Mouse (Mus musculus) hindbrain, embryonic 16.5 days (tissue): Measurements from ENCODE around the gene Sun2. TPM values are rescaled to one million over a fixed set of nuclear protein-coding genes. Genes with fewer than 3 reads are reported as not detected.

ENCODE experiments used
- ATAC-seq: fragments of 200-750 bp; cut with Nextera tagmentation; 2 replicates; pipeline ENCODE4 v1.8.0; 2017; ENCODE audit warnings: moderate TSS enrichment, moderate library complexity
- H3K27ac ChIP-seq: fragments of 300-500 bp; sonication (generic); 2 replicates; pipeline ENCODE4 v1.5.1; 2014; ENCODE audit warnings: low read depth, mild to moderate bottlenecking, control low read depth, low read length, moderate library complexity
- H3K27me3 ChIP-seq: fragments of 300-500 bp; sonication (generic); replicated peaks from 2 replicates; pipeline ENCODE4 v1.6.1; 2014; ENCODE audit warnings: low read length; ENCODE audit not compliant: control insufficient read depth, insufficient read depth
- H3K36me3 ChIP-seq: fragments of 300-500 bp; sonication (generic); 2 replicates; pipeline ENCODE4 v1.6.1; 2014; ENCODE audit warnings: mild to moderate bottlenecking, low read length, moderate library complexity, mixed read lengths; ENCODE audit not compliant: control insufficient read depth, insufficient read depth
- H3K4me1 ChIP-seq: fragments of 300-500 bp; sonication (generic); 2 replicates; pipeline ENCODE4 v1.6.1; 2014; ENCODE audit warnings: low read depth, low read length; ENCODE audit not compliant: control insufficient read depth, insufficient read depth
- H3K4me2 ChIP-seq: fragments of 300-500 bp; sonication (generic); 2 replicates; pipeline ENCODE4 v1.6.1; 2014; ENCODE audit warnings: mild to moderate bottlenecking, low read length, control low read depth, moderate library complexity
- H3K4me3 ChIP-seq: fragments of 300-500 bp; sonication (generic); 2 replicates; pipeline ENCODE4 v1.5.1; 2014; ENCODE audit warnings: mild to moderate bottlenecking, low read length, control low read depth, moderate library complexity
- H3K9ac ChIP-seq: fragments of 300-500 bp; sonication (generic); 2 replicates; pipeline ENCODE4 v1.6.1; 2014; ENCODE audit warnings: low read depth, mild to moderate bottlenecking, control low read depth, low read length, moderate library complexity
- H3K9me3 ChIP-seq: fragments of 300-500 bp; sonication (generic); 2 replicates; pipeline ENCODE4 v1.6.1; 2014; ENCODE audit warnings: mild to moderate bottlenecking, low read length, moderate library complexity; ENCODE audit not compliant: control insufficient read depth
- WGBS: fragments of 180-500 bp; shearing (Covaris S2); extraction: QIAGEN DNeasy Blood & Tissue Kit; methylation state at CpG from one replicate; pipeline ENCODE4 v1.1.7; 2014; 5-methylcytosine and 5-hydroxymethylcytosine counted together
- polyA plus RNA-seq: library from polyadenylated mRNA; unstranded; fragments of >200 nt; fragmentation: Nextera tagmentation; extraction: Ambion mirVana; gene quantifications from 2 replicates; pipeline ENCODE4 v1.2.1, GENCODE M21; 2015

Gene Sun2
- polyA plus RNA-seq, 1 experiment from 2014 or later: 4.7 TPM

DNA sequence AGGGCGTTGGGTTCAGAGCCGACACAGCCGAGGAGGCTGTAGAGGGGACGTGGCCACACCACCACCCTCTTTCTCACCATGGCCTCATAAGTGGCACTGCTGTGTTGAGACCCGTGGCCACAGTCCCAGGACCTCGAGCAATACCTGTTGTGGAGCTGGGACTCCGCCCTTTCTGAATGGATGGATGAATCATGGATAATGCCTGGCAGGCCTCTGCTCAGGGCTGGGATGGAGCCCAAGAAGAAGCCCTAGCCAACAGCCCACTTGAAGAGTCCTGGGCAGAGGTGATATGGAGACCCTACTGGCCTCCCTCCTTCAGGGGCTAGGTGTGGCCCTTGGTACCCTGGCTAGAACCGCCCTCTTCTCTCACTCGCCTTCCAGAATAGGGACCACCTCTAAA is 20.7 kb upstream of the Sun2 start:
- peaks cover 9% of the 10 kb centered on the region; the same call in 1 of the 2 replicates for H3K36me3 ChIP-seq
- H3K9me3 ChIP-seq: no peaks in the 10 kb centered on the region
- H3K4me3 ChIP-seq: no peak overlapping the region
- ATAC-seq: no peak
- H3K4me2 ChIP-seq: no peak overlapping the region
- H3K4me1 ChIP-seq: peaks cover 7% of the 10 kb centered on the region; the same call in 1 of the 2 replicates
- H3K27ac ChIP-seq: no peak overlapping the region
- H3K9ac ChIP-seq: no peak overlapping the region
- 92% methylated on average over 9 of the region's 9 CpGs for WGBS
- no peaks in the 10 kb centered on the region for H3K27me3 ChIP-seq

DNA sequence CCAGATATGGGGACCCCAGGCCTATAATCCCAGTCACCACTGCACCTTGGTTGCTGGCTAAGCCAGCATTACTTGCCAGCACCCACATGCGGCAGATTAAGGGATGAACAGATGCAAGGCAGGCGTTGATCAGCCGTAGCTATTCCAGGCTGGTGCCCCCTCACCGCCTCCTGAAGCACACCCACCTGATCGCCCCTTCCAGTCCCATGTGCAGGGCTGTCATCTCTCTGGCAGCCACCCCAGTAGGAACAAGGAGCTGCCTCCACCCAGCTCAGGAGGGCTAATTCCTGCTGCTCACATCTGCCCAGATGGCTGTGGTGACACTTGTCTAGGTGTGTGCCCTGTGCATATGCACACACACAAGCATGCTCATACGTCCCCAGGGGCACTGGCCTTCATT is 18.6 kb upstream of the Sun2 start:
- Histone ChIP-seq H3K36me3 (peaks cover 9% of the 10 kb centered on the region; the same call in 1 of the 2 replicates), H3K4me2 (no peak overlapping the region), H3K9ac (no peak overlapping the region), H3K9me3 (no peaks in the 10 kb centered on the region), H3K27me3 (no peaks in the 10 kb centered on the region), H3K27ac (no peak overlapping the region), H3K4me1 (peaks cover 2% of the 10 kb centered on the region; the same call in 1 of the 2 replicates), H3K4me3 (no peak overlapping the region)
- ATAC-seq: no peak
- WGBS: 79% methylated on average over 6 of the region's 6 CpGs

DNA sequence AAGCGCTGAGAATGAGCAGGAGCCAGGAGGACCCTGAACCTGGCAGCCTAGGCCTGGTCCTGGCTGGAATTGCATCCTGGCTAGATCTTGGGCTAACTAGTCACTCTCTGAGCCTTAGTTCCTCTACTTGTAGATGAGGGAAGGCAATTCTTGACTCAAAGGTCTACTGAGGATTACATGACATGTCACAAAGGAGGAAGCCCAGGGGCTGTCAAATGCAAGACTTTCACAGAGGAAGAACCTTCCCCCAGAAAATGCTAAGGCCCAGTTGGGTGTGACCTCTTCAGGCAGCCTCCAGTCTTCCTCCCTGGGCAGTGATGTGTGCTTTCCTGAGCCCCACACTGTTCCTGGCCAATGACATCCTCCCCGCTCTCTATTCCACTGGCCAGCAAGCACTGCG is 14.8 kb upstream of the Sun2 start:
- H3K27me3 ChIP-seq: no peaks in the 10 kb centered on the region
- no peak overlapping the region for H3K9ac ChIP-seq
- H3K27ac ChIP-seq: no peak overlapping the region
- H3K4me2 ChIP-seq: no peak overlapping the region
- no peak overlapping the region for H3K4me3 ChIP-seq
- H3K36me3 ChIP-seq: 0 out of 2 replicates have a peak, but pooled peaks cover 6% of the 10 kb centered on the region
- no peaks in the 10 kb centered on the region for H3K9me3 ChIP-seq
- 93% methylated on average over 3 of the region's 3 CpGs for WGBS
- H3K4me1 ChIP-seq: no peaks in the 10 kb centered on the region
- ATAC-seq: no peak

DNA sequence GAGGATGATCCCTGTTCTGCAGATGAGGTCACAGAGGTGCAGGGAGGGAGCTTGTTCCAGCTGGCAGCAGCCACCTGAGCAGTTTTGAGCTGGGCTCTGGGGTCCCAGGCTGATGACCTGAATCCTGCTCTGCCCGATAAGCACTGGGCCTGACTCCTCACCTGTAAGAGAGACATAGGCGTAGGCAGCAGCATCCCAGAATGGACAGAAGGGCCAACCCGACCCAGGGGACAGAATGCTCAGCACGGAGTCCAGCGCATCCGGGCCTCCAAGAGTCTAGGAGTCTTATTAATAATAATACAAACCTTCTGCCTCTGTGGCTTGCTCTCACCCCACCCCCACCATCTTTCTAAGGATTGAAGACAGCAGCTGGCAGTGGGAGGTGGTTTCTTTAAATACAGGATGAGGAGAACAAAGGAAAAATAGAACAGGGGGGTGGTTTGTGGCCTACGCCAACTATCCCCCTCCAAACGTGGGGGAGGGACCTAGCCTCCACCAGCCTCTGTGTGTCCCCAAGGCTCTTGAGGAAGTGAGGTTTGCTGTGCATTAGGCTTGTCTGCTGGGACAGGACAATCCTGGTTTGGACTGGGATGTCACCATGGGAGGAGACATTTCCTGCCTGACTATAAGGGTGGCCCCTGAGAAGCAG is 13.8 kb upstream of the Sun2 start:
- 71% methylated on average over 8 of the region's 8 CpGs for WGBS
- H3K27ac ChIP-seq: no peak overlapping the region
- H3K9me3 ChIP-seq: no peaks in the 10 kb centered on the region
- no peaks in the 10 kb centered on the region for H3K4me1 ChIP-seq
- H3K36me3 ChIP-seq: no peaks in the 10 kb centered on the region
- no peak overlapping the region for H3K4me2 ChIP-seq
- H3K27me3 ChIP-seq: no peaks in the 10 kb centered on the region
- no peak overlapping the region for H3K4me3 ChIP-seq
- no peak overlapping the region; the same call in 1 of the 2 replicates for H3K9ac ChIP-seq
- ATAC-seq: no peak

DNA sequence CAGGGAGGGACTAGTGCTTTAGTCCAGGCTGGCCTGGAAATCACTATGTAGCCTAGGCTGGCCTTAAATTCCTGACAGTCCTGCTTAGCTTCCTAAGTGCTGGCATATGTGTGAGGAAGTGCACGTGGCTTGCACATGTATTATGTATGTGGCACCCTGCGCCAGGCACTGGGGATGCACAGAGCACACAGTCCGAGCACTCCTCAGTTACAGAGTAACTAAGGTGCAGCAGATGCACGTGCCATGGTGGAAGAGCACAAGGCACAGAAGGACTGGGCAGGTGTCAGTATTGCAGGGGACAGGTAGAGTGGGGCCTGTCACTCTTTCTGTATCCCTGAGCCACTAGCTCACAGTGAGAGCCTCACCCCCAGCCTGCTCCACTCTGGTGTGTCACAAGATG is 12.8 kb upstream of the Sun2 start:
- no peaks in the 10 kb centered on the region for H3K36me3 ChIP-seq
- no peak overlapping the region for H3K4me2 ChIP-seq
- no peaks in the 10 kb centered on the region for H3K4me1 ChIP-seq
- no peak overlapping the region for H3K27ac ChIP-seq
- no peak overlapping the region for H3K4me3 ChIP-seq
- ATAC-seq: no peak
- no peaks in the 10 kb centered on the region for H3K27me3 ChIP-seq
- H3K9ac ChIP-seq: no peak overlapping the region
- 95% methylated on average over 4 of the region's 4 CpGs for WGBS
- H3K9me3 ChIP-seq: no peaks in the 10 kb centered on the region

DNA sequence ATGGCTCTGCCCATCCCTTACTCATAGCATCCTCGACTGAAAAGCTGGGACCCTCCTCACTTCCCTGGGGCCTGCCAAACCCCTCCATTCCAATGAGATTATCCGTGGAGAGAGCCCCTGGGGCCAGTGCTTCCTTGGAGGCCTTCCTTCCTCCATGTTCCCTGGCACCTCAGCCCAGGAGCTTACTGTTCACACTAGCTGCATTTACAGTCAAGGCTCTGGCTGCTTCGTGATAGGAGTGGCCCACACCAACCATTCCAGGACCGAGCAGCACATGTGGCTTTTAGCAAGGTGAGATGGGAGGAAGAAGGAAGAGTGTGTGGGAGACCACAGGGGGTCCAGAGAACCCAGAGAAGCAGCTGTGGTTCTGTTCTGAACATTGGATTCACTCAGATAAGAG is 11.5 kb upstream of the Sun2 start:
- Histone ChIP-seq H3K4me3 (no peak overlapping the region), H3K4me2 (no peak overlapping the region), H3K36me3 (no peaks in the 10 kb centered on the region), H3K9me3 (no peaks in the 10 kb centered on the region), H3K27me3 (no peaks in the 10 kb centered on the region), H3K27ac (no peak overlapping the region), H3K9ac (peak overlapping the region; percentile 9; the same call in 1 of the 2 replicates), H3K4me1 (no peaks in the 10 kb centered on the region)
- 54% methylated on average over 4 of the region's 4 CpGs for WGBS
- no peak for ATAC-seq

DNA sequence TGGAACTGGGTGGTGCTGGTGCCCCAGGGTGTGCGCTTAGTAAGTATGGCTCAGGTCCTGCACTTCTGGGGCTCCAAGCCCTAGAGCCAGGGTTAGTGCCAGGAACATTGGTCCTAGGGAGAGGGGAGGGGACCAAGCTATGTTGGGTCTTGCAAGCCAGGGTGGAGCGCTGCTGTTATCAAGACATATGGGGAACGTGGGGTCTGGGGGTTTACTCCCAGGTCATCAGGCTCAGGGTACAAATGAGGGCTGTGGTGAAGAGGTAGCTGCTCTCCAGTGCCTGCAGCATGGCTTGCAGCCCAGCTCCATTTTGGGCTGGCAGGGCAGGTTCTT is 11.1 kb upstream of the Sun2 start:
- 90% methylated on average over 3 of the region's 3 CpGs for WGBS
- ATAC-seq: peak; percentile 26; the same call in 1 of the 2 replicates
- H3K9me3 ChIP-seq: no peaks in the 10 kb centered on the region
- no peaks in the 10 kb centered on the region for H3K27me3 ChIP-seq
- H3K4me1 ChIP-seq: no peaks in the 10 kb centered on the region
- H3K36me3 ChIP-seq: no peaks in the 10 kb centered on the region
- peak overlapping the region; percentile 9; the same call in 1 of the 2 replicates for H3K9ac ChIP-seq
- H3K4me2 ChIP-seq: no peak overlapping the region
- no peak overlapping the region for H3K4me3 ChIP-seq
- H3K27ac ChIP-seq: no peak overlapping the region

DNA sequence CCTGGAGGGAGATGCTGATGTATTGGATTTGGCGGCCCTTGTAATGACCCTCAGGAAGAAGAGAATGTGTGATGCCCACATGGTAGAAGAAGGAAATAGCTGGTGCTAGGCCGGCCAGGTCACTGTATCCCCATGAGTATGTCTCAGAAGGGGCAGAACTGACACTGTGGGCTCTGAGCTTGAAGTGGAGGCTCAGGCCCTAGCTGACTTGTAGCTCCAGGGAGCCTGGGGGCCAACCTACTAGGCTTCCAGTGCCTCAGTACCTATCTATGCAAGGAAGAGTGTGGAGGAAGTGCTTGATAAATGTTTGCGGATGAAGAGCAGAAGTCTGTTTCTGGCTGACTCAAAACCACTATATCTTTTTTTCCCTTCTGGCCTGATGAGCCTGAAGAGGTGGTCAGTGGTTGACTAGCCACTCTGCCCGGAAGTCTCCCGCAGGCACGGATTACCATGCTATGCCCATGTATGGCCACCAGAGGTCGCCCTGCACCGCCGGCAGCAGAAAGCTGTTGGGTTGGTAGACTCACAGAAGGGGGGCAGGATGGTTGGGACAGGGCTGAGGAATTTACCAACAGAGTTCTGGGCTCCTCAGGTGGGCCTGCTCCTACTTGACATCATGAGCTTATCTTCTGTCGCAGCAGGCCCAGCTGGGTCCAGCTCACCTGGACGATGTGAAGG is 10.5 kb upstream of the Sun2 start:
- Histone ChIP-seq H3K36me3 (no peaks in the 10 kb centered on the region), H3K9me3 (no peaks in the 10 kb centered on the region), H3K27me3 (no peaks in the 10 kb centered on the region), H3K4me3 (no peak overlapping the region), H3K27ac (no peak overlapping the region), H3K4me1 (no peaks in the 10 kb centered on the region), H3K9ac (peak overlapping the region; percentile 11; the same call in 1 of the 2 replicates), H3K4me2 (no peak overlapping the region)
- WGBS: 21% methylated on average over 11 of the region's 11 CpGs
- peak; percentile 49 for ATAC-seq

DNA sequence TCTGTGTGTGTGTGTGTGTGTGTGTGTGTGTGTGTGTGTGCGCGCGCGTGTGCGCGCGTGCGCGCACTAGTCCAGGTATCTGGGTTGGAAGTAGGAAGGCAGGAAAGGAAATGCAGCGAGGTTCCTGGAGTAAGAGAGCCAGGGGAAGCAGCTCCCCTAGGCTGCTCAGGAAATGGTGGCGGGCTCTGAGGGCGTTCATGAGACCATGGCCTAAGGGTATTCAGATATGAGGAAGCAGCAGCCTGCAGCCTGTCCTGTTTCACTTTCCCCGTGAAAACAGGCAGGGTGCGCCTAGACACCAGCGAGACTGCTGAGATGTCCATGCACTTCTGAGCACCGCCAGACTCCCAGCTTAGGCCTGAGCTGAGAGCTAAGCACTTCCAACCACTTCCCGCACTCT is 9.4 kb upstream of the Sun2 start:
- no peak overlapping the region for H3K4me3 ChIP-seq

More for the DNA sequence above, 9.4 kb upstream of the Sun2 start:
- H3K27ac ChIP-seq: no peak overlapping the region
- 84% methylated on average over 17 of the region's 17 CpGs for WGBS
- no peaks in the 10 kb centered on the region for H3K36me3 ChIP-seq
- no peak overlapping the region for H3K4me2 ChIP-seq
- no peaks in the 10 kb centered on the region for H3K4me1 ChIP-seq
- ATAC-seq: no peak
- no peak overlapping the region for H3K9ac ChIP-seq
- H3K9me3 ChIP-seq: no peaks in the 10 kb centered on the region
- no peaks in the 10 kb centered on the region for H3K27me3 ChIP-seq
